Mouse (Mus musculus): ENCODE results near the gene Zwilch. TPM values are rescaled to one million over a fixed set of nuclear protein-coding genes. Genes with fewer than 3 reads are reported as not detected.
"Not testable (repeated sequence)": the region's sequence is repeated elsewhere in the genome, so short reads cannot be mapped to it uniquely, and the experiment has no call there.

The Zwilch gene
- polyA plus RNA-seq (2017; shearing (Covaris generic)) = 1 to 10 TPM; 5.6 to 7.7 TPM

GRCm38 (mm10) chr9:64172816-64173665 lies at the start of gene Zwilch, which contains the start of gene Rpl4:
Gene Zwilch, minus strand, starts transcription at chr9:64173104.
Gene Rpl4, plus strand, starts transcription at chr9:64173375.
- peak; percentile 74 for ATAC-seq

- no peak for ATAC-seq
These were observed 49.2 kb upstream of the Zwilch start for GRCm38 (mm10) chr9:64222098-64222497.

GRCm38 (mm10) chr9:64221480-64221879 lies 48.6 kb upstream of the Zwilch start:
- ATAC-seq = no peak

GRCm38 (mm10) chr9:64220603-64221002 lies 47.7 kb upstream of the Zwilch start:
- no peak for ATAC-seq

- no peak for ATAC-seq
These were observed 47.0 kb upstream of the Zwilch start for GRCm38 (mm10) chr9:64219772-64220420.

GRCm38 (mm10) chr9:64219305-64219704 lies 46.4 kb upstream of the Zwilch start:
- no peak for ATAC-seq

GRCm38 (mm10) chr9:64217887-64218286 lies 45.0 kb upstream of the Zwilch start:
- ATAC-seq = no peak

GRCm38 (mm10) chr9:64216641-64217040 lies 43.7 kb upstream of the Zwilch start:
- no peak for ATAC-seq

- no peak for ATAC-seq
These were observed 43.2 kb upstream of the Zwilch start for GRCm38 (mm10) chr9:64216090-64216489.

- ATAC-seq = no peak
These were observed 41.5 kb upstream of the Zwilch start for GRCm38 (mm10) chr9:64214452-64214851.

- no peak for ATAC-seq
These were observed 34.7 kb upstream of the Zwilch start for GRCm38 (mm10) chr9:64207509-64208084.

- ATAC-seq = no peak
These were observed 30.0 kb upstream of the Zwilch start for GRCm38 (mm10) chr9:64202866-64203265.

GRCm38 (mm10) chr9:64202331-64202730 lies 29.4 kb upstream of the Zwilch start:
- ATAC-seq = no peak

- no peak for ATAC-seq
These were observed 27.0 kb upstream of the Zwilch start for GRCm38 (mm10) chr9:64199897-64200296.

- not testable (repeated sequence) for ATAC-seq
These were observed 26.0 kb upstream of the Zwilch start for GRCm38 (mm10) chr9:64198763-64199418.

GRCm38 (mm10) chr9:64198068-64198762 lies 25.3 kb upstream of the Zwilch start:
- no peak for ATAC-seq

GRCm38 (mm10) chr9:64197524-64197923 lies 24.6 kb upstream of the Zwilch start:
- no peak for ATAC-seq

- ATAC-seq = no peak
These were observed 22.6 kb upstream of the Zwilch start for GRCm38 (mm10) chr9:64195554-64195953.

- no peak for ATAC-seq
These were observed 21.0 kb upstream of the Zwilch start for GRCm38 (mm10) chr9:64193879-64194278.

GRCm38 (mm10) chr9:64184166-64184840 lies 11.4 kb upstream of the Zwilch start:
- no peak for ATAC-seq

GRCm38 (mm10) chr9:64183295-64183694 lies 10.4 kb upstream of the Zwilch start:
- not testable (repeated sequence) for ATAC-seq

Data from activated CD4-positive, CD25-positive, alpha-beta regulatory T cell, adult 4 months (primary cell).